ENCODE assay signal across 24 mouse cellular contexts in genomic region chr8:128076226-128076625, GRCm38 (mm10).
DNase-seq lines count a peak whose midpoint lies in the region; ATAC-seq and TF ChIP-seq lines count a peak whose summit lies in the region.
"Had no signal": no experiment of that assay in that cellular context is flagged by ENCODE, and none has a peak within 500 bp of the region (broad histone marks: within the 10 kb centered on the region; RNA-seq: fewer than 3 reads in every experiment).

No protein-coding gene starts in this region.

- H3K9me3 ChIP-seq in hindbrain, postnatal 0 days (ENCODE audit: low read length): no peaks in the 10 kb centered on the region
- no peaks in the 10 kb centered on the region for H3K9me3 ChIP-seq in hindbrain, embryonic 14.5 days (ENCODE audit: control insufficient read depth, low read length)
- H3K9me3 ChIP-seq: embryonic facial prominence, embryonic 13.5 days; embryonic facial prominence, embryonic 15.5 days; forebrain, embryonic 10.5 days; forebrain, embryonic 12.5 days had no signal

- H3K4me3 ChIP-seq in hindbrain, postnatal 0 days (ENCODE audit: low read length): no peak overlapping the region
- no peak overlapping the region for H3K4me3 ChIP-seq in hindbrain, embryonic 14.5 days (replicated peaks; ENCODE audit: low read length)
- H3K4me3 ChIP-seq: embryonic facial prominence, embryonic 13.5 days; embryonic facial prominence, embryonic 15.5 days; erythroblast, embryonic 14.5 days; forebrain, embryonic 10.5 days; forebrain, embryonic 12.5 days had no signal

- TF ChIP-seq CTCF in hindbrain, postnatal 0 days (IDR thresholded peaks at IDR 0.05; ENCODE audit: low read depth): no peak

- peak; percentile 67 for ATAC-seq in common myeloid progenitor, adult 5-6 weeks (replicated peaks; ENCODE audit: low read depth, poor library complexity, severe bottlenecking)
- peak; percentile 88 for ATAC-seq in granulocyte monocyte progenitor cell, adult 5-6 weeks (replicated peaks; ENCODE audit: poor library complexity, severe bottlenecking)
- ATAC-seq in megakaryocyte, adult 5-6 weeks (ENCODE audit: poor library complexity, severe bottlenecking): peak; percentile 79
- peak; percentile 74 for ATAC-seq in monocyte, adult 5-6 weeks (replicated peaks; ENCODE audit: insufficient number of reproducible peaks, low FRiP score, low TSS enrichment, poor library complexity, severe bottlenecking)
- ATAC-seq in hindbrain, postnatal 0 days: no peak
- no peak for ATAC-seq in hindbrain, embryonic 14.5 days (ENCODE audit: low FRiP score)
- ATAC-seq: forebrain, embryonic 14.5 days; forebrain, embryonic 16.5 days had no signal

- no peak overlapping the region for H3K9ac ChIP-seq in hindbrain, postnatal 0 days (replicated peaks; ENCODE audit: low read length)
- no peak overlapping the region for H3K9ac ChIP-seq in hindbrain, embryonic 14.5 days
- H3K9ac ChIP-seq: embryonic facial prominence, embryonic 13.5 days; embryonic facial prominence, embryonic 15.5 days; forebrain, embryonic 12.5 days had no signal

- WGBS in hindbrain, postnatal 0 days: 92% methylated on average over 4 of the region's 4 CpGs
- 96% methylated on average over 4 of the region's 4 CpGs for whole genome bisulfite sequencing in hindbrain, embryonic 14.5 days

- no peak overlapping the region for H3K4me2 ChIP-seq in hindbrain, postnatal 0 days (ENCODE audit: low read depth, low read length)
- no peak overlapping the region for H3K4me2 ChIP-seq in hindbrain, embryonic 14.5 days (replicated peaks)
- H3K4me2 ChIP-seq: embryonic facial prominence, embryonic 13.5 days; embryonic facial prominence, embryonic 15.5 days; forebrain, embryonic 12.5 days had no signal

- no peaks in the 10 kb centered on the region for H3K4me1 ChIP-seq in hindbrain, postnatal 0 days (ENCODE audit: insufficient read depth, low read length)
- no peaks in the 10 kb centered on the region for H3K4me1 ChIP-seq in hindbrain, embryonic 14.5 days (replicated peaks; ENCODE audit: control insufficient read depth, insufficient read depth, low read length)
- H3K4me1 ChIP-seq: embryonic facial prominence, embryonic 13.5 days; embryonic facial prominence, embryonic 15.5 days; forebrain, embryonic 12.5 days had no signal

- H3K27me3 ChIP-seq in hindbrain, postnatal 0 days (ENCODE audit: insufficient read depth, low read length): no peaks in the 10 kb centered on the region
- no peaks in the 10 kb centered on the region for H3K27me3 ChIP-seq in hindbrain, embryonic 14.5 days (ENCODE audit: control insufficient read depth, insufficient read depth, low read length)
- H3K27me3 ChIP-seq: embryonic facial prominence, embryonic 13.5 days; embryonic facial prominence, embryonic 15.5 days; forebrain, embryonic 12.5 days had no signal

- H3K36me3 ChIP-seq in hindbrain, postnatal 0 days (ENCODE audit: insufficient read depth, low read length): no peaks in the 10 kb centered on the region
- H3K36me3 ChIP-seq in hindbrain, embryonic 14.5 days (replicated peaks; ENCODE audit: control insufficient read depth, insufficient read depth): no peaks in the 10 kb centered on the region
- H3K36me3 ChIP-seq: embryonic facial prominence, embryonic 13.5 days; embryonic facial prominence, embryonic 15.5 days; forebrain, embryonic 10.5 days; forebrain, embryonic 12.5 days had no signal

- H3K27ac ChIP-seq in hindbrain, postnatal 0 days: no peak overlapping the region
- H3K27ac ChIP-seq in hindbrain, embryonic 14.5 days: no peak overlapping the region
- H3K27ac ChIP-seq: embryonic facial prominence, embryonic 13.5 days; embryonic facial prominence, embryonic 15.5 days; forebrain, embryonic 10.5 days; forebrain, embryonic 12.5 days had no signal

- no peak for DNase-seq in adrenal gland, postnatal 10 days
- no peak for DNase-seq in hindbrain, postnatal 0 days (ENCODE audit: low spot score)
- DNase-seq in hindbrain, embryonic 14.5 days (ENCODE audit: low spot score): no peak
- no peak for DNase-seq in left cerebral cortex, adult 8-10 months (ENCODE audit: low spot score in 2 of 2)
- DNase-seq: adrenal gland, adult 2 months; adrenal gland, postnatal 14 days; adrenal gland, postnatal 36 days; cerebellum, adult 11-12 months; cerebellum, adult 2 months; cerebellum, adult 9-10 months; cerebellum, postnatal 10 days; cerebellum, postnatal 25 days; embryo, embryonic 11 days had no signal

Comparison
In these comparisons a context has a peak if more than half of its experiments do, and no peak if none do; other contexts are left out.
1. ATAC-seq: peak in common myeloid progenitor, adult 5-6 weeks (single experiment), granulocyte monocyte progenitor cell, adult 5-6 weeks (single experiment), megakaryocyte, adult 5-6 weeks (single experiment) and monocyte, adult 5-6 weeks (single experiment); none in hindbrain, postnatal 0 days (single experiment) and hindbrain, embryonic 14.5 days (single experiment).